Mouse (Mus musculus): ENCODE data around the gene Adgrg7. TPM values are rescaled to one million over a fixed set of nuclear protein-coding genes. Genes with fewer than 3 reads are reported as not detected.

The Adgrg7 gene
- total and polyA plus RNA-seq, 3 experiments = 0.04 to 1.8 (median 0.33) TPM

DNA sequence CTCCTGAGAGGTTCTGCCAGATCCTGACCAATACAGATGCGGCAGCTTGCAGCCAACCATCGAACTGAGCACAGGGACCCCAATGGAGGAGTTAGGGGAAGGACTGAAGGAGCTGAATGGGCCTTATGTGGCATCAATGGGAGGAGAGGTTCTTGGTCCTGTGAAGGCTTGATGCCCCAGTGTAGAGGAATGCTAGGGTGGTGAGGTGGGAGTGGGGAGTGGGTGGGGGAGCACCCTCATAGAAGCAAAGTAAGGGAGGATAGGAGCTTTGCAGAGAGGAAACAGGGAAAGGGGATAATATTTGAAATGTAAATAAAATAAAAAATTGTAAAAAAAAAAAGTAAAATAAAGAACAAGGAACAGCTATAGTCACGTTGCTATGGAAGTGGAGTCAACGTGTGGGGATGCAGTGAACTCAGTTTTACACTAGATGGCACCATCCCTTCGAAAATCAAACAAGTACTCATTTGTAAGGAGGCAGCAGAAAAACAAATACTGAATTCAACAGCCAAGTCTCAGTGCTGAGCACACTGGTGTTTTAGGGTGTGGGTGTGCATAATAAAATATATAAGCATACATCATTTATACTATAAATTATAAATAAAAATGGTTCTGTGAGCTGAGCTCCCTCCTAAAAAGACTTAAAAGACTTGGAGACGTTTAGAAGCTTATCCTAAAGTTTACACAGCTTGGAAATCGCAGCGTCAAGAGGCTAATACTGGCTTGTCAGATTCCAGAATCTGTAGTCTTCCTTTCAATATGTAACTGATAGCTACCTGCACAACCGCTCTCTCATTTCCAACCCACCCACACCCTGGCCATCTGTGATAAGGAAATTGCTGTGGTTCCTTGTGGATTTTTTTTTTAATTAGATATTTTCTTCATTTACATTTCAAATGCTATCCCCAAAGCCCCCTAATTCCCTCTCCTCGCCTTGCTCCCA lies 24.2 kb downstream of the Adgrg7 start:
- peak; percentile 45 for ATAC-seq (ENCODE audit: extremely low read depth, insufficient number of reproducible peaks, low FRiP score, poor library complexity, severe bottlenecking)
- H3K4me3 ChIP-seq (ENCODE audit: low read depth, low read length) = no peak overlapping the region
- TF ChIP-seq CTCF (IDR thresholded peaks at IDR 0.05; ENCODE audit: low read depth, low read length) (peak; percentile 66), GATA2 (IDR thresholded peaks at IDR 0.05; ENCODE audit: borderline replicate concordance, low read depth, low read length) (no peak)

DNA sequence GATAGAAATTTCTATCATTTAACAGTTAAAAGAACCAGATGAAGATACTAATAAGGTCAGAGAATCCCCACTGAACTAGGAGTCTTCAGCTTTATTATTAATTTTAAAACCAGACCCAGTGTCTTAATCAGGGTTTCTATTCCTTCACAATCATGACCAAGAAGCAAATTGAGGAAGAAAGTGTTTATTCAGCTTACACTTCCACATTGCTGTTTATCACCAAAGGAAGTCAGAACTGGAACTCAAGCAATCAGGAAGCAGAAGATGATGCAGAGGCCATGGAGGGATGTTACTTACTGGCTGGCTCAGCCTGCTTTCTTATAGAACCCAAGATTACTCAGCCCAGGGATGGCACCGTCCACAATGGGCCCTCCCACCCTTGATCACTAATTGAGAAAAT lies 66.6 kb downstream of the Adgrg7 start:
- TF ChIP-seq POLR2AphosphoS5 (IDR thresholded peaks at IDR 0.05; ENCODE audit: insufficient replicate concordance, low read depth, low read length) (no peak), GATA1 (IDR thresholded peaks at IDR 0.05; ENCODE audit: borderline replicate concordance, low read length) (no peak), GATA2 (IDR thresholded peaks at IDR 0.05; ENCODE audit: borderline replicate concordance, low read depth, low read length) (no peak), TAL1 (conservative IDR thresholded peaks at IDR 0.05; ENCODE audit: low read depth, low read length) (no peak), CTCF (IDR thresholded peaks at IDR 0.05; ENCODE audit: low read depth, low read length) (no peak)
- H3K27me3 ChIP-seq (ENCODE audit: insufficient read depth, low read length) = no peaks in the 10 kb centered on the region
- H3K9me3 ChIP-seq (replicated peaks) = no peaks in the 10 kb centered on the region
- H3K36me3 ChIP-seq (replicated peaks) = no peaks in the 10 kb centered on the region
- DNase-seq (ENCODE audit: low spot score) (no peak), ATAC-seq (ENCODE audit: extremely low read depth, insufficient number of reproducible peaks, low FRiP score, poor library complexity, severe bottlenecking) (no peak)
- peaks cover 8% of the 10 kb centered on the region for H3K4me1 ChIP-seq (ENCODE audit: insufficient read depth, low read depth, low read length)
- no peak overlapping the region for H3K4me3 ChIP-seq (ENCODE audit: low read depth, low read length)

More for the DNA sequence above, 24.2 kb downstream of the Adgrg7 start:
- peaks cover 6% of the 10 kb centered on the region; the same call in 1 of the 2 replicates for H3K27me3 ChIP-seq (ENCODE audit: insufficient read depth, low read length)
- peaks cover 4% of the 10 kb centered on the region; the same call in 1 of the 2 replicates for H3K4me1 ChIP-seq (ENCODE audit: insufficient read depth, low read depth, low read length)
- no peaks in the 10 kb centered on the region for H3K36me3 ChIP-seq (replicated peaks)
- peak; percentile 37 for DNase-seq (ENCODE audit: low spot score)
- H3K9me3 ChIP-seq (replicated peaks) = no peaks in the 10 kb centered on the region

- DNase-seq (ENCODE audit: low spot score) (no peak), ATAC-seq (ENCODE audit: extremely low read depth, insufficient number of reproducible peaks, low FRiP score, poor library complexity, severe bottlenecking) (no peak)
- Histone ChIP-seq H3K9me3 (replicated peaks) (no peaks in the 10 kb centered on the region), H3K27me3 (ENCODE audit: insufficient read depth, low read length) (no peaks in the 10 kb centered on the region), H3K36me3 (replicated peaks) (no peaks in the 10 kb centered on the region), H3K4me3 (ENCODE audit: low read depth, low read length) (no peak overlapping the region), H3K4me1 (ENCODE audit: insufficient read depth, low read depth, low read length) (peaks cover 34% of the 10 kb centered on the region)
- TF ChIP-seq CTCF (IDR thresholded peaks at IDR 0.05; ENCODE audit: low read depth, low read length) (no peak), GATA2 (IDR thresholded peaks at IDR 0.05; ENCODE audit: borderline replicate concordance, low read depth, low read length) (no peak), POLR2AphosphoS5 (IDR thresholded peaks at IDR 0.05; ENCODE audit: insufficient replicate concordance, low read depth, low read length) (no peak), GATA1 (IDR thresholded peaks at IDR 0.05; ENCODE audit: borderline replicate concordance, low read length) (no peak), TAL1 (conservative IDR thresholded peaks at IDR 0.05; ENCODE audit: low read depth, low read length) (no peak)
Observed at GRCm38 (mm10) chr16:56724927-56725326, 70.7 kb downstream of the Adgrg7 start.

GRCm38 (mm10) chr16:56722357-56722756 lies 73.3 kb downstream of the Adgrg7 start:
- no peaks in the 10 kb centered on the region for H3K9me3 ChIP-seq (replicated peaks)
- H3K4me1 ChIP-seq (ENCODE audit: insufficient read depth, low read depth, low read length) = peaks cover 51% of the 10 kb centered on the region
- DNase-seq (ENCODE audit: low spot score) = no peak
- no peaks in the 10 kb centered on the region for H3K36me3 ChIP-seq (replicated peaks)
- no peaks in the 10 kb centered on the region for H3K27me3 ChIP-seq (ENCODE audit: insufficient read depth, low read length)
- H3K4me3 ChIP-seq (ENCODE audit: low read depth, low read length) = no peak overlapping the region
- ATAC-seq (ENCODE audit: extremely low read depth, insufficient number of reproducible peaks, low FRiP score, poor library complexity, severe bottlenecking) = no peak
- TF ChIP-seq TAL1 (conservative IDR thresholded peaks at IDR 0.05; ENCODE audit: low read depth, low read length) = no peak
- no peak for TF ChIP-seq POLR2AphosphoS5 (IDR thresholded peaks at IDR 0.05; ENCODE audit: insufficient replicate concordance, low read depth, low read length)
- no peak for TF ChIP-seq GATA2 (IDR thresholded peaks at IDR 0.05; ENCODE audit: borderline replicate concordance, low read depth, low read length)
- TF ChIP-seq GATA1 (IDR thresholded peaks at IDR 0.05; ENCODE audit: borderline replicate concordance, low read length) = no peak
- no peak for TF ChIP-seq CTCF (IDR thresholded peaks at IDR 0.05; ENCODE audit: low read depth, low read length)

- Histone ChIP-seq H3K4me1 (ENCODE audit: insufficient read depth, low read depth, low read length) (peaks cover 55% of the 10 kb centered on the region), H3K9me3 (replicated peaks) (no peaks in the 10 kb centered on the region), H3K27me3 (ENCODE audit: insufficient read depth, low read length) (no peaks in the 10 kb centered on the region), H3K36me3 (replicated peaks) (peaks cover under 1% of the 10 kb centered on the region), H3K4me3 (ENCODE audit: low read depth, low read length) (no peak overlapping the region; the same call in 1 of the 2 replicates)
- DNase-seq (ENCODE audit: low spot score) = peak; percentile 28
- TF ChIP-seq POLR2AphosphoS5 (IDR thresholded peaks at IDR 0.05; ENCODE audit: insufficient replicate concordance, low read depth, low read length) (no peak), TAL1 (conservative IDR thresholded peaks at IDR 0.05; ENCODE audit: low read depth, low read length) (peak; percentile 30; the same call in 1 of the 2 replicates)
- peak; percentile 61 for ATAC-seq (ENCODE audit: extremely low read depth, insufficient number of reproducible peaks, low FRiP score, poor library complexity, severe bottlenecking)
Observed at GRCm38 (mm10) chr16:56719031-56719430, 76.6 kb downstream of the Adgrg7 start.

DNA sequence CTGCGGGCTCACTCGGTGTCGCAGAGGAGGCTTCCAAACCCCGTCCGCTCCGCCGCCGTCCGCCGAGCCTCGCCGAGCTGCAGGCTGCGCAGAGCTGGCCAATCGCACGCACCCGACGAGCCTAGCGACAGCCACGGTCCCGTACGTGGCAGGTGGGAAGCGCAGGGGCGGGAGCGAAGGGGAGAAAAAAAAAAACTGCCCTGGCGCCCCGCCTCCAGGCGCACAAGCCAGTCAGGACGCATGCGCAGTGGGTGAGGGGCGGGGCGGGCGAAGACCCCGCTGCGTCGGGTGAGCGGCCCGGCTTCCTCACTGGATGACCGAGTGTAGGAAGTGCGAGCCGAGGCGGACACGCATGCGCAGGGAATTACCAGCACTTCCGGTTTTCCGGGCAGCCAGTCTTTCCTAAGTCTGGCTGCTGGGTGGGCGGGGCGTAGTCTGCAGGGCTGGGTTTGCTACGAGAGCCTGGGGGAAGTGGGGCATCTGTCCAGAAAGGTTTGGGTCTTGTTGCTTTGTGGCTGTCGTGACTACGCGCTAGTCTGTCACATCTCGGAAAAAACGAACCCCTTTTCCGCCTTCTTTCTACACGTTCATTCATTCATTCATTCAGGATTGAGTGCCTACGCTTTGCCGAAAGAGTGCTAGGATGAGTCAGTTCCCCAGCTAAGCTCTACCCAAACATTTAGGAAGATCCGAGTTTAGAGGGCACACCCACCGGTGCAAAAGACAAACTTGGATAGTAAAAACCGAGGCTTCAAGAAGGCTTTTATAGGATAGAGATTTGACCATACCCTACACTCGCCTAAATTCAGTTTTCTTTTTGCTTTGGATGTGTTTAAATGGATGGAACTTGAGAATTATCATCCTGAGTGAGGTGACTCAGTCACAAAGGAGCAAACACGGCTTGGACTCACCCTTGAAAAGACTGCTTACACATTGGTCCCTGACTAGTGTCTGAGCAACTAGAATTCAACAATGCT lies 78.1 kb downstream of the Adgrg7 start, which contains the start of gene Tfg:
Gene Tfg, minus strand, starts transcription at position 227 of the 977 bp plus-strand sequence.
- no peak for TF ChIP-seq GATA2 (IDR thresholded peaks at IDR 0.05; ENCODE audit: borderline replicate concordance, low read depth, low read length)
- no peaks in the 10 kb centered on the region for H3K27me3 ChIP-seq (ENCODE audit: insufficient read depth, low read length)
- H3K4me1 ChIP-seq (ENCODE audit: insufficient read depth, low read depth, low read length) = peaks cover 57% of the 10 kb centered on the region
- peak; percentile 75 for ATAC-seq (ENCODE audit: extremely low read depth, insufficient number of reproducible peaks, low FRiP score, poor library complexity, severe bottlenecking)
- H3K36me3 ChIP-seq (replicated peaks) = peaks cover 11% of the 10 kb centered on the region
- peak within 1 kb of the TSS; percentile 83 for H3K4me3 ChIP-seq (ENCODE audit: low read depth, low read length)
- peak; percentile 90 for DNase-seq (ENCODE audit: low spot score)
- no peaks in the 10 kb centered on the region for H3K9me3 ChIP-seq (replicated peaks)

Data from G1E (cell line).